Mouse (Mus musculus): ENCODE measurements around the gene Plscr1. TPM values are rescaled to one million over a fixed set of nuclear protein-coding genes. Genes with fewer than 3 reads are reported as not detected.

The Plscr1 gene
- polyA plus RNA-seq, 1 experiment from 2014 or later = 25.5 TPM

DNA sequence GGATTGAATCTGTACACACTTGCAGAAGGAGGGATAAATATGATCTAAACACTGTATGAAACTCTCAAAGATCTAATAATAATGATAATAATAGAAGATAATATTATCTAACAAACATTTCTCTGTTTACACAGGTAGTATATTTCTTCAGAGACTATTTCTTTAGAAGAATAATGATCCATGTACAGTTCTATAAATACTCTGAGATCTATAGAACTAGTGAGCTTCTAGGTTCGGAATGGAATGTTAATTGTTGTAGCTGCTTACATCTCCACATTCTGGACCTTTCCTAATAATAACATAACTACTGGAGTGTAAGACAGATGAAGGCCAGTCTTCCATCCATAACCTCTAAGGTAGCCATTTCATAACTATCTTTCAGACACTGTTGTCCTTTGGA is 59.5 kb downstream of the Plscr1 start, which contains the start of gene 1700057G04Rik:
TSS of gene 1700057G04Rik (plus strand) at position 301 of the 400 bp plus-strand sequence.
- Histone ChIP-seq H3K4me2 (no peak within 1 kb of the TSS), H3K27me3 (no peaks in the 10 kb centered on the region), H3K4me3 (replicated peaks) (no peak within 1 kb of the TSS), H3K4me1 (replicated peaks) (no peaks in the 10 kb centered on the region), H3K9me3 (replicated peaks) (no peaks in the 10 kb centered on the region), H3K9ac (no peak within 1 kb of the TSS), H3K36me3 (replicated peaks) (no peaks in the 10 kb centered on the region), H3K27ac (replicated peaks) (no peak within 1 kb of the TSS)
- ATAC-seq (ENCODE audit: insufficient read depth) = no peak
- 58% methylated on average over 1 of the region's 1 CpGs for WGBS (ENCODE audit: insufficient replicate concordance)

DNA sequence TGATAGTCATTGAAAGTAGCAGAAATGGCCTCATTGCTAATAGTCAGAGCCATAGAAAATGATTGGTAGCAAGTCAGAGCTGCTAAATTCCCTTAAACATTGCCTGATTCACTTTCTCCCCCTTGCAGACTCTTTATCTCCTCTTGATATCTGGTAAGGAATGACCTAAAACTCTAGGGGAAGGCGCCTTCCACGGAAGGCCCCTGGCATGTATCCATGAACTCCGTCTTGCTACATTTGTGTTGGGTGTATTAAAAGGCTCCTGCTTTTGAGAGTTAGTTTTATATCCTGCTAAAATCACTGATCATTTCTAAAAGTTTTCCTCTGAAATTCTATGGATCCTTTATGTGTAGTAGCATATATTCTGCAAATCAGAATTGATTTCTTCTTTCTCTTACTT is 67.2 kb downstream of the Plscr1 start:
- H3K9ac ChIP-seq = no peak overlapping the region
- 73% methylated on average over 3 of the region's 3 CpGs for WGBS (ENCODE audit: insufficient replicate concordance)
- H3K4me2 ChIP-seq = no peak overlapping the region
- no peak overlapping the region for H3K4me3 ChIP-seq (replicated peaks)
- H3K36me3 ChIP-seq (replicated peaks) = no peaks in the 10 kb centered on the region
- no peak overlapping the region for H3K27ac ChIP-seq (replicated peaks)
- H3K27me3 ChIP-seq = no peaks in the 10 kb centered on the region
- no peak for ATAC-seq (ENCODE audit: insufficient read depth)
- no peaks in the 10 kb centered on the region for H3K4me1 ChIP-seq (replicated peaks)
- no peaks in the 10 kb centered on the region for H3K9me3 ChIP-seq (replicated peaks)

Small RNA genes within 50 kb of the gene (microRNA-seq; reads per million reads assigned to microRNA genes)
- not detected for gene Mir6386

Other genes with a start within 250 kb of the Plscr1 start
- gene Plscr5, start 56.8 kb upstream of the Plscr1 start, polyA plus RNA-seq (2015; fragmentation: Nextera tagmentation; extraction: Ambion mirVana) = not detected in 2 replicates
- gene Plscr2, start 25.9 kb downstream of the Plscr1 start, polyA plus RNA-seq (2015; fragmentation: Nextera tagmentation; extraction: Ambion mirVana) = 0.48 and 0.64 TPM in 2 replicates
- not detected in 2 replicates for gene 1700057G04Rik, start 59.6 kb downstream of the Plscr1 start, polyA plus RNA-seq (2015; fragmentation: Nextera tagmentation; extraction: Ambion mirVana)
- 0.82 and 0.89 TPM in 2 replicates for gene Plscr4, start 207.6 kb downstream of the Plscr1 start, polyA plus RNA-seq (2015; fragmentation: Nextera tagmentation; extraction: Ambion mirVana)